Mouse (Mus musculus) ES-E14 (cell line): ENCODE data around the gene Ralgapa2. TPM values are rescaled to one million over a fixed set of nuclear protein-coding genes. Genes with fewer than 3 reads are reported as not detected.
A peak's percentile ranks its signal among the peaks of the same experiment; 100 is the strongest.

Experiments
- DNase-seq: peaks from one replicate; pipeline ENCODE4 v3.0.0-alpha.2; 2013; ENCODE audit warnings: low read depth, low spot score
- H3K27ac ChIP-seq: 2 replicates; pipeline ENCODE4 v1.5.1; 2012; ENCODE audit warnings: low read depth, mild to moderate bottlenecking, low read length, moderate library complexity, mixed read lengths; ENCODE audit not compliant: poor library complexity, insufficient read depth, severe bottlenecking
- H3K36me3 ChIP-seq: 2 replicates; pipeline ENCODE4 v1.6.1; 2012; ENCODE audit warnings: mild to moderate bottlenecking, low read length, moderate library complexity, mixed read lengths; ENCODE audit not compliant: control insufficient read depth, poor library complexity, insufficient read depth, severe bottlenecking
- H3K4me1 ChIP-seq, 2 experiments: fragments of 150-350 bp in 1 of 2; sonication (generic) in 1 of 2; 2 replicates each; pipeline ENCODE4 v1.6.1; 2012; ENCODE audit warnings: low read length in 2 of 2, mild to moderate bottlenecking in 1 of 2, mixed read lengths in 1 of 2; ENCODE audit not compliant: control insufficient read depth in 2 of 2, insufficient read depth in 2 of 2, poor library complexity in 1 of 2
- H3K4me3 ChIP-seq, 2 experiments: fragments of 150-350 bp in 1 of 2; sonication (generic) in 1 of 2; 2 replicates each; pipeline ENCODE4 v1.5.1; 2012; ENCODE audit warnings: low read length in 2 of 2, low read depth in 1 of 2, mild to moderate bottlenecking in 1 of 2, mixed read lengths in 1 of 2; ENCODE audit not compliant: insufficient read depth in 1 of 2, poor library complexity in 1 of 2, severe bottlenecking in 1 of 2
- H3K9ac ChIP-seq: 2 replicates; pipeline ENCODE4 v1.6.1; 2012; ENCODE audit warnings: low read depth, mild to moderate bottlenecking, low read length, mixed read lengths; ENCODE audit not compliant: poor library complexity, insufficient read depth, severe bottlenecking
- H3K9me3 ChIP-seq: fragments of 150-350 bp; sonication (generic); 2 replicates; pipeline ENCODE4 v1.6.1; 2012; ENCODE audit warnings: low read depth, mild to moderate bottlenecking, low read length; ENCODE audit not compliant: control insufficient read depth, insufficient read depth
- CHD2 ChIP-seq: IDR thresholded peaks from 2 replicates; pipeline ENCODE4 v1.6.1; 2014; ENCODE audit warnings: mild to moderate bottlenecking, low read depth, low read length, inconsistent platforms
- HCFC1 ChIP-seq: IDR thresholded peaks from 2 replicates; pipeline ENCODE4 v1.6.1; 2012; ENCODE audit warnings: low read length, inconsistent platforms, borderline replicate concordance; ENCODE audit not compliant: insufficient read depth
- MAFK ChIP-seq: IDR thresholded peaks from 2 replicates; pipeline ENCODE4 v1.6.1; 2014; ENCODE audit warnings: mild to moderate bottlenecking, low read depth, low read length, inconsistent platforms; ENCODE audit not compliant: insufficient read depth
- ZC3H11A ChIP-seq: IDR thresholded peaks from 2 replicates; pipeline ENCODE4 v1.6.1; 2012; ENCODE audit warnings: low read depth, mild to moderate bottlenecking, inconsistent platforms, low read length, borderline replicate concordance
- ZNF384 ChIP-seq: IDR thresholded peaks from 2 replicates; pipeline ENCODE4 v1.6.1; 2012; ENCODE audit warnings: low read depth, low read length, inconsistent platforms
- in situ Hi-C, 2 experiments: fragments of 600-800 bp; cut with MboI; formaldehyde crosslinking; loops; one replicate each; pipeline ENCODE4 v1.15.1; 2025; ENCODE audit warnings: low sequenced_read_pairs in 2 of 2, inconsistent platforms in 1 of 2; ENCODE audit not compliant: unreplicated experiment in 2 of 2
- total RNA-seq: library from RNA; depleted of rRNA; stranded (reverse); fragments of 300-350 nt; gene quantifications from 2 replicates; pipeline ENCODE4 v1.2.3, GENCODE M21; 2012

Gene Ralgapa2
- total RNA-seq, 1 experiment, result 23.0 TPM

GRCm38 (mm10) chr2:146222279-146223175 is 289.6 kb downstream of the Ralgapa2 start:
- no peak overlapping the region for H3K27ac ChIP-seq
- H3K4me3 ChIP-seq, result peak overlapping the region; percentile 72 to 75
- H3K36me3 ChIP-seq, result no peaks in the 10 kb centered on the region
- H3K9ac ChIP-seq, result peak overlapping the region; percentile 73
- H3K4me1 ChIP-seq, result peaks cover 4 to 14% of the 10 kb centered on the region in 2 experiments; a peak in 3 of 4 replicates
- H3K9me3 ChIP-seq, result no peaks in the 10 kb centered on the region
- in situ Hi-C loops, result loop anchor here (5.0 to 25.0 kb wide), 4 partner anchors 260 to 1815 kb away; partner anchors contain the start of gene Foxa2 (in 1 of the 2)
- TF ChIP-seq HCFC1, result no peak
- TF ChIP-seq ZC3H11A, result no peak
- TF ChIP-seq CHD2, result no peak
- TF ChIP-seq MAFK, result no peak
- no peak for TF ChIP-seq ZNF384
- DNase-seq, result no peak

- peak overlapping the region; percentile 72 to 75 for H3K4me3 ChIP-seq
- H3K9ac ChIP-seq, result peak overlapping the region; percentile 73
Measured at GRCm38 (mm10) chr2:146221929-146222278, 290.2 kb downstream of the Ralgapa2 start.

GRCm38 (mm10) chr2:146221076-146221928 is 290.8 kb downstream of the Ralgapa2 start, which contains the start of gene Insm1:
Gene Insm1 (plus strand): TSS chr2:146221921.
- TF ChIP-seq CHD2 (no peak), ZNF384 (no peak), MAFK (no peak), HCFC1 (no peak), ZC3H11A (no peak)
- peaks cover 3 to 15% of the 10 kb centered on the region in 2 experiments; a peak in 3 of 4 replicates for H3K4me1 ChIP-seq
- DNase-seq, result no peak
- peak within 1 kb of the TSS; percentile 72 to 75 for H3K4me3 ChIP-seq
- H3K27ac ChIP-seq, result no peak within 1 kb of the TSS
- no peaks in the 10 kb centered on the region for H3K9me3 ChIP-seq
- H3K36me3 ChIP-seq, result no peaks in the 10 kb centered on the region
- in situ Hi-C loops, result loop anchor here (5.0 to 25.0 kb wide), 4 partner anchors 259 to 1816 kb away; partner anchors contain the start of gene Foxa2 (in 1 of the 2)
- peak within 1 kb of the TSS; percentile 73 for H3K9ac ChIP-seq

More at GRCm38 (mm10) chr2:146221929-146222278, 290.2 kb downstream of the Ralgapa2 start:
- H3K4me1 ChIP-seq, result peaks cover 4 to 16% of the 10 kb centered on the region in 2 experiments; a peak in 3 of 4 replicates
- in situ Hi-C loops, result loop anchor here (5.0 to 25.0 kb wide), 4 partner anchors 260 to 1815 kb away; partner anchors contain the start of gene Foxa2 (in 1 of the 2)
- no peak for TF ChIP-seq HCFC1
- no peak for TF ChIP-seq ZC3H11A
- no peak for TF ChIP-seq ZNF384
- TF ChIP-seq MAFK, result no peak
- TF ChIP-seq CHD2, result no peak
- no peak for DNase-seq
- no peaks in the 10 kb centered on the region for H3K9me3 ChIP-seq
- no peak overlapping the region for H3K27ac ChIP-seq
- H3K36me3 ChIP-seq, result no peaks in the 10 kb centered on the region

GRCm38 (mm10) chr2:146220591-146221075 is 291.5 kb downstream of the Ralgapa2 start:
- no peak overlapping the region for H3K9ac ChIP-seq
- no peaks in the 10 kb centered on the region for H3K36me3 ChIP-seq
- no peak for TF ChIP-seq CHD2
- TF ChIP-seq ZC3H11A, result no peak
- no peak for TF ChIP-seq HCFC1
- no peak for TF ChIP-seq MAFK
- no peak for TF ChIP-seq ZNF384
- peak overlapping the region; percentile 56 to 75; a peak in 3 of 4 replicates for H3K4me3 ChIP-seq
- in situ Hi-C loops, result loop anchor here (5.0 to 25.0 kb wide), 4 partner anchors 258 to 1817 kb away; partner anchors contain the start of gene Foxa2 (in 1 of the 2)
- peaks cover 0 to 13% of the 10 kb centered on the region in 2 experiments; a peak in 1 of 4 replicates for H3K4me1 ChIP-seq
- no peak overlapping the region for H3K27ac ChIP-seq
- H3K9me3 ChIP-seq, result no peaks in the 10 kb centered on the region
- no peak for DNase-seq
